Mouse (Mus musculus) left cerebral cortex, adult 2 months (tissue): ENCODE data around the gene Sstr4. TPM values are rescaled to one million over a fixed set of nuclear protein-coding genes. Genes with fewer than 3 reads are reported as not detected.

ENCODE experiments used
- DNase-seq, 2 experiments: peaks; one replicate each; pipeline ENCODE4 v3.0.0; 2021 to 2022; ENCODE audit warnings: low spot score in 2 of 2, mixed read lengths in 1 of 2; ENCODE audit errors: extremely low spot score in 1 of 2
- H3K27ac ChIP-seq: fragments of 200-600 bp; 2 replicates; pipeline ENCODE4 v1.8.1; 2022
- H3K4me3 ChIP-seq: fragments of 200-600 bp; 2 replicates; pipeline ENCODE4 v1.8.1; 2022
- CTCF ChIP-seq: fragments of 200-600 bp; IDR thresholded peaks from 2 replicates; pipeline ENCODE4 v1.8.1; 2022; ENCODE audit warnings: antibody characterized with exemption, mild to moderate bottlenecking, moderate library complexity
- intact Hi-C: fragments of 180-260 bp; cut with DNase I; formaldehyde crosslinking; loops from one replicate; pipeline ENCODE4 v1.15.1; 2025
- total RNA-seq, 2 experiments: library from RNA; stranded (reverse); gene quantifications; 2 replicates each; pipeline ENCODE4 v1.2.3; 2021

Gene Sstr4
- total RNA-seq, 2 experiments from 2014 or later = 33.7 to 34.9 TPM

DNA sequence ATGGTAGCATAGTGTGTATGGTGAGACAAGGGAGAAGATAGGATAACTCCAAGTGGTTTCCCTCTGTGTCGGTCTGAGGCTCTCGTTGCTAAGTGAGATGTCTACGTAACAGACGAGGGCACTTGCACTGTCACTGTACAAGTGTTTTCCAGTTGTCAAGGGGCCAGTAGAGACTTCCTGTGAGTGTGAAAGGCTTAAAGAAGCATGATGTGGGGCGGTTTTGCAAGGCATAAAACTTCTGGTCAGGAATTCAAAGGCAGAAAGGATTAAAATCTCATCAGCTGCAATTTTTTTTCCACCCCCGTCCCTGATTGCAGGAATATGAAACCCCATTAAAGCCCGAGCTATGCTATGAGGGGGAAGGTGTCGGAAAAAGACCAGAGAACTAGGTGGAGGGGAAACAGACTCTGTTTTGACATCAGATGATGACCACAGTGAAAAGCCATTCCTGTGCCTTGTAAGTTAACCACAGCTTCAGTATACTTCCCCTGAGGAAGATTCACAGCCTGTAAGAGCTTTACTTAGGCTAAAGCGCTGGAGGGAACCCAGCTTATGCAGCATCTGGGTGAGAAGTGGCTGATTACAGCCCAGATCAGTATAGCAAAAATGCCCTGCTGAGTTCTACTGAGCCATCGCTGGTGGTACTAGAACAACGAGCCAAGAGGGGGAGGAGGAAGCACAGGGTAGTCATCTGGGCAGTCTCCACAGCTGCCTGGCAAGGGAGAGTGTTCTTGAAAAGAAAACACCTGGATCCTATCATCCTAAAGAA, 2.1 kb downstream of the Sstr4 start:
- intact Hi-C loops = loop anchor here (5.0 kb wide), 3 partner anchors 70 to 255 kb away; no protein-coding TSS in a partner anchor
- Histone ChIP-seq H3K4me3 (peak overlapping the region; percentile 63), H3K27ac (peak overlapping the region; percentile 94)
- no peak for TF ChIP-seq CTCF
- DNase-seq = no peak

DNA sequence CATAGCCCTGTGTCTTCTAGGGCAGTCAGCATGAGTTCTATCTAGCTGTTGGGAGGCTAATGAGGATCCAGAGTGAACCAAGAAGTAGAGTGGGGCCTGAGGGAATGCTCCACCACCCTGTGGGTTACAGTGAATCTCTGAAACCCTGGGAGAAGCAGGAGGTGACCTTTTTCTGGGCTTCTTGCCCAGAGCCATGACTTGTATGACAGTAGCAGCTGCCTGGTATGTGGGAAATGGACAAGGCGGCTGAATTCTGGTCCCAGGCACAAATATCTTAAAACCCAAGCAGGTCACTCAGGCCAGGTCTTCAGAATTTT, 2.6 kb downstream of the Sstr4 start:
- DNase-seq = no peak
- H3K27ac ChIP-seq = peak overlapping the region; percentile 94

DNA sequence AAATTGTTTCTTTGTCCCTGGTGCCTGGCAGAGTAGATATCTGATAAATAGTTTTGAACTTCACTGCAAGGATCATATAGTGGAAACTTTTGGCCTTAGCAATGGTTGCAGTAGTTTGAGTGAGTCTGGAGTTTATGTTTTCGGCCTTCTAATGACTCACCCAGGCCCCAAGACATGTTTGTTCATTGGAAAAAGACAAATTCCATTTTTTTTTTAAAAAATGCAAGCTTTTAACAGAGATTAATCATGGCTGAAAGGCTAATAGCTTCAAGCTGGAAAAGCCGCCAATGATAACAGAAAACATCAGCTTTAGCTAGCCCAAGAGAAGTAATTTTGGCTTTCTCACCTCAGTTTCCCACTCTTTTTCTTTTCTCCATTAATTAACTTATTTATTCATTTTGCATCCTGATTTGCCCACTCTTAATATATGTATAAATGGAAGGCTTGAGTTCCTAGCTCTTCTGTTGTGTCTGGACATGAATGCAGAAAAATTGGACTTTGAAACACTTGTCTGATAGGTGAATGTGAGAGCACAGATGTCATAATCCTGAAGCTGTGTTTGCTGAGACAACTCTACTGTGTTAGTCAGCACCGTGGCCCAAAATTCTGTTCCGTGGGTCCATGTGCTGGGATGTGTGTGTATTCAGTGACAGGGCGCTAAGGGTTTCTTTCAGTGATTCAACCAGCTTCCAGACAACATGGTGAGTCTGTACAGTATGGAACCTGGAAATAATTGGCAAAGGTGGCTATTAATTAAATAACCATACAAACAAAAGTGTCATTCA, 3.9 kb downstream of the Sstr4 start:
- intact Hi-C loops = loop anchor here (5.0 kb wide), 3 partner anchors 72 to 257 kb away; no protein-coding TSS in a partner anchor
- no peak for TF ChIP-seq CTCF
- H3K4me3 ChIP-seq = peak overlapping the region; percentile 63

More for the DNA sequence above, 2.6 kb downstream of the Sstr4 start:
- H3K4me3 ChIP-seq = peak overlapping the region; percentile 63
- no peak for TF ChIP-seq CTCF
- intact Hi-C loops = loop anchor here (5.0 kb wide), 3 partner anchors 70 to 255 kb away; no protein-coding TSS in a partner anchor

DNA sequence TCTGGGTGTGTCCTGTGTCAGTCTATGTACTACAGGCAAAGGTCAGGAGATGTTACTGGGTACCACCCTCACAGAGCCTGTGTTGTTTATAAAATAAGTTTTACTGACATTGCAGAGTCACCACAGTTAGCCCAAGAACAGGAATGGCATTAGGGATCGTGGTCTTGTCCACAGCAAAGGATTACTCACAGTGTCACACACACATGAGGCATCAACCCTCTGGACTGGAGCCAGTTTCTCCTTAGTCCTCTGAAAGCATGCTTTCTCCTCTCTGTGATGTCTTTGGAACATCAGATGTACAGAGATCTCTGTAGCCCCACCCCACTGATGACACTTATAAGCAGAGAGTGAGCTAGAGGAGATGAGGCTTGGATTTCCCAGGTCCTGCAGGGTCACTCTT, 7.1 kb downstream of the Sstr4 start:
- no peak for TF ChIP-seq CTCF
- no peak for DNase-seq
- intact Hi-C loops = no loop called here
- Histone ChIP-seq H3K4me3 (no peak overlapping the region), H3K27ac (no peak overlapping the region)

More for the DNA sequence above, 3.9 kb downstream of the Sstr4 start:
- H3K27ac ChIP-seq = peak overlapping the region; percentile 15; the same call in 1 of the 2 replicates
- DNase-seq = no peak

DNA sequence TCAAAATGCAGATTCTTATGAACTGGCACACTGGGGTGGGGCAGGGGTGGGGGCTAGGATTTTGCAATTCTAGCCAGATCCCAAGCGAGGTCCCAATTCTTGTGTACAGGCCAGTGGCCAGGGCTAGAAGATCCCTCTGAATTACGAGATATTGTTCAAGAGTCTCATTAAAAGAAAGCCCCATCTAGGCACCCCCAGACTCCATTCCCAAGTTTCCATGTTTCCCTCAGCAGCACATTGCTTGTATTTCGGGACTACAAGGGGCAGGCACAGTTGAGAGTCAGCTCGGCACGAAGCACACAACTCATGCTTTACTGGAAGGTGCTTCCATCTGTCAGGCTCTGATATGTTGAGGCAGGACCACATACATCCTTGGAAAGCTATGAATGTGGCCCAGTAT, 9.8 kb downstream of the Sstr4 start:
- TF ChIP-seq CTCF = no peak

DNA sequence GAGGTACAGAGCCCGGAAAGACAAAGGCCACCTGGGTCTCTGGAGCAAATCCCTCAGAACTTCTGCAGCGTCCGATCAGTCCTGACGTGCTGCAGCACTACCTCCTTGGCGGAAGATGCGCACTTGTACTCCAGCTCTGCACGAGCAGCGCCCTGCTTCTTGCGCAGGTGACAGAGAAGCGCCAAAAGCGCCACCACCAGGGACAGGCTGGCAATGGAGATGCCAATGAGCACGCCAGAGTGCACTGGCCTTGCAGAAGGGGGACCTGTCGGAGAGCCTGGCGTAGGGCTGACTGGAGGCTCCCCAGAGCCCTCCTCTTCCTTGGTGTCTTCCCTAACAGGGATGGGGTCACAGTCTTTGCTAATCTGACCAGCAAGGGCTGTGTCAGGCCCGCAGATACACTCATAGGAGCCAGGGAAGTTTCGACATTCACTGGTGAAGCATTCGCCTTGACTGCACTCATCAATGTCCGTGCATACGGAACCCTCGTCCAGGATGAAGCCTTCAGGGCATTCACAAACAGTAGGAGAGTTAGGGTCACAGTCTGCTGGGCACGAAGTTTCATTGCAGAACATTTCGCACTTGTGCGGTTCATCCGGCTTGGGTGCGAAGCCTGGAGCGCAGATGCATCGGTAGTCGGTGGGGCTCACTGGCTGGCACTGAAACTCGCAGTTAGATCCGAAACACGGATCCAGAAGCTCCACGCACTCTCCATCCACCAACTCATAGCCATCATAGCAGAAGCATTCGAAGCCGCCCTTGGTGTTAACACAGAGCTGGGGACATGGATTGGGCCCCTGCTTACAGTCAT, 11.2 kb downstream of the Sstr4 start:
- peak in 1 of 2 experiments; percentile 26 for DNase-seq
- peak; percentile 34 for TF ChIP-seq CTCF
- H3K27ac ChIP-seq = peak overlapping the region; percentile 37; the same call in 1 of the 2 replicates
- intact Hi-C loops = loop anchor here (5.0 kb wide), 3 partner anchors 131 to 251 kb away; no protein-coding TSS in a partner anchor
- H3K4me3 ChIP-seq = peak overlapping the region; percentile 40

More for the DNA sequence above, 9.8 kb downstream of the Sstr4 start:
- Histone ChIP-seq H3K27ac (no peak overlapping the region), H3K4me3 (peak overlapping the region; percentile 13; the same call in 1 of the 2 replicates)
- DNase-seq = no peak
- intact Hi-C loops = loop anchor here (5.0 kb wide), 3 partner anchors 132 to 252 kb away; no protein-coding TSS in a partner anchor

DNA sequence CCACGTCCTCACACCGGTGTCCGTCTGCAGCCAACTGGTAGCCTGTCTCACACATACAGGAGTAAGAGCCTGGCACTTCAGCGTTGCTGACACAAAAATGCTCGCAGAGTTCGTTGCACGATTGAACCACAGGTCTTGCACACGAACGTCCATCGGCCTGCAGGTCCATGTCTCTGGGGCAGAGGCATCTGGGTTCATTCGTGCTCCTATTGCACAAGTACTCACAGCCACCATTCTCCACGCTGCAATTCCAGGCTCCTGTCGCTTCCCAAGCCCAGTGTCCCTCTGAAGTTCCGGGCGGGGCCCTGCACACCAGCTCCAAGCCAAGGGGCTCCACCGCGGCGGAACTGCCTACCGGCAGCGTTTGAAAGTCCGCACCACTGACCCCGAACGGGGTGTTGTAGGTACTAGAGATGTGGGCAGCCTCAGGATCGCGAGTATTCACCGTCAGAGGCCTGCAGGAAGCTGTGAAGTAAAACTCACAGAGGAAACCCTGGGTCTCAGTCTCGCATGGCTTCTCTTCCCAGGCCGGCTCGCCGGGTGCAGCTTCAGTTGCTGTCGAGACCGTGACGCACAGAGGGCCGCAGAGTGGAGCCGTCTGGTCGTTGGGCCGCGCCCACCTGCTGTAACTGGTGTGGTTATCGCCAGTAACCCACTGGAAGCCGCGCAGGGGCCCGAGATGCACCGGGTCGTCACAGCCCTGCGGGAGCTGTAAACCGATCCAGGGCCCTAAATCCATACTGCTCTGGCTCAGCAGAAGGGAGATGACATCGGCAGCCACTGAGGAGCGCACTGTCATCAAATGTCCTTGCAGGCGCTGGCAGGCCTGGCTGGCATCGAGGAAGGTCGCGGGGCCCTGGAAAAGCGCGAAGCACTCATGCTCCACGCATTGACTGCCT, 12.1 kb downstream of the Sstr4 start:
- DNase-seq = no peak
- Histone ChIP-seq H3K27ac (peak overlapping the region; percentile 38), H3K4me3 (peak overlapping the region; percentile 40)
- intact Hi-C loops = loop anchor here (5.0 kb wide), 3 partner anchors 130 to 250 kb away; no protein-coding TSS in a partner anchor
- no peak for TF ChIP-seq CTCF

DNA sequence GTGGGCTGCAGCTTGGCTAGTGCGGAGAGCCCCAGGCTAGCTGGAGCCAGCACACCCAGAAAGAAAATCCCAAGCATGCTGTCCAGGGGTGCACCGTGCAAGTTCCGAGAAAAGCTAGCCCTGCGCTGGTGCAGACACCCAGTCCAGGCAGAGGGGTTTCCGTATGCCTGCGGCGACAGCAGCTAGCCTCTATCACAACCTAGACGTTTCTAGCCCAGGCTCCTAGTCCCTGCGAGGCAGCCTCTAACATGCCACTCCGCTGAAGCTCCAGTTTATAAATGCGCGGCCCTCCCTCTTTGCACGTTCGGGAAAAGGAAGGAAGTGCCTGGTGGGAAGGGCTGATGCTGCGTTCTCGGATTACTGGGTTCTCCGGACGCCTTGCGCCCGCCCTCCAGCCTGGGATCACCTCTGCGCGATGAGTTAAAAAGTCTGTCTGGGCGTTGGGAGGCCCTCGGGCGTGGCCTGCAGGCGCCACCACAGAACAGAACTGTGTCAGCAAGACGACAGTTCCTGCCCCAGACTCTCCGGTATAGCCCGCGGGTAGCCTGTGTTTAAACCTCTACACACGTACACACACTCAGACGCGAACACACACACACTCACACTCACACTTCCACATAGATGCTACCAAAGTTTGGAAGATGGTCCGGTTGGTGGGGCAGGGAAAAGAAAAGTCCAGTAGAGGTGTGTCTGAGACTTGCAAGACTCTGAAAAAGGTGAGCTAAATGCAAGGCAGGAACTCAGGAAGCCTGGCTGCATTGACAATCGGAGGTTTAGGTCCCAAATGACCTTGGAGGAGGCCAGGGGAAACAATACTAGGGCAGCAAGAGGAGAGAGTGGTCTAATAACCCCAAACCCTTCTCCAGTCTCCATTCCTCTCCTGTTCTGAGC, 13.0 kb downstream of the Sstr4 start, which contains the start of gene Thbd:
TSS of gene Thbd (minus strand) at position 319 of the 891 bp plus-strand sequence.
- H3K4me3 ChIP-seq = peak within 1 kb of the TSS; percentile 40
- TF ChIP-seq CTCF = no peak
- intact Hi-C loops = loop anchor here (5.0 kb wide), 3 partner anchors 129 to 249 kb away; no protein-coding TSS in a partner anchor

DNA sequence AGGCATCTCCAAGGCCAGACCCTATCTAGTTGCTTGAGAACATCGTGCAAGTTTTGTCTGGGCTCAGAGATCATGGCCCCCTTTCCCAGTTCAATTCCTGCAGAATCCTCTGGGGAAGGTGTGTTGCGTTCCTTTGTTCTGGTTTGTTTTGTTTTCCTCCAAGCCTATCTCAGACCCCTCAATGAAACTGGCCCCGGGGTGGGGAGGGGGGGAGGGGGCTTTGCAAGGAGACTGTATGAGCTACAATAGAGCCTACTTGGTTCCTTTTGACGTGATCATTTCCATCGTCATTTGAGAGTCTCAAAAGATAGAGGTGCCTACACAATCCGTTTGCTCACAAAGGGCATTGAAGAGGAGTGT, 13.6 kb downstream of the Sstr4 start:
- peak overlapping the region; percentile 57 for H3K27ac ChIP-seq
- intact Hi-C loops = loop anchor here (5.0 kb wide), 3 partner anchors 129 to 249 kb away; no protein-coding TSS in a partner anchor
- no peak for DNase-seq
- peak overlapping the region; percentile 40; the same call in 1 of the 2 replicates for H3K4me3 ChIP-seq
- no peak for TF ChIP-seq CTCF

More for the DNA sequence above, 13.0 kb downstream of the Sstr4 start, which contains the start of gene Thbd:
- peak in 1 of 2 experiments; percentile 22 for DNase-seq
- peak within 1 kb of the TSS; percentile 57 for H3K27ac ChIP-seq
